Mouse (Mus musculus) kidney, adult 18-20 months (tissue): Measurements from ENCODE around the gene Thap8.

Experiments
- DNase-seq: peaks from one replicate; pipeline ENCODE4 v3.0.0; 2021

Thap8 gene

DNA sequence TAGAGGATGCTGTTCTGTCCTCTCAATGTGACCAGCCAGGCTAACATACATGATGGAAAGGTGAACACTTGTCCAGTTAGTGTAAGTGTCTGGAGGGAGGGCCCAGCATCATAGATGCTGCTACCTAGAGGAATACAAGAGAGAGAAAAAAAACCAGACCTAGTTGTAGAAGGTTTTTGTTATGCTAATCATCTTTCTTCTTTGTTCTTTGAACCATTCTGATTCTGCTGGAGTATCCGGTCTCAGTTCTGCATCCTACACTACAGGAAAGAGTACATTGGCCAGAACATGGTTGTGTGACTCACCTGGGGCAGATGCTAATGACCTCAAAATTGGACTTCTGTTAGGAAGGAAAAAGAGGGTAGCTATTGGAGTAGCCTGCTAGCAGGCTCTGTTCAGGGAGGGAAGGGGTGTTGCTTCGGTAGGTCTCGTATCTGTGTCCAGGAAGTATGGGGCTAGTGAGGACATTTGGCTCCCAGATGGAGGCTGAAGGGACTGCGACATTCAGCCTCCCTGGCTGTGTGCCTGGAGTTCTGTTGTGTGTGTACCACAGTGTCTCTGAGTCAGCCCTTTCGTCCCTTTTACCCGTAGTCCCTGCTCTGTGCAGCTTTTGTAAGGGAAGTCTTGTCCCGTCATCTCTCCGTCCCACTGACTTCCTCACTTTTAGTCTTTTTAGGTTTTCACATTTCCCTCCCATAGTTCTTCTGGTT, 7.0 kb downstream of the Thap8 start:
- DNase-seq = no peak

DNA sequence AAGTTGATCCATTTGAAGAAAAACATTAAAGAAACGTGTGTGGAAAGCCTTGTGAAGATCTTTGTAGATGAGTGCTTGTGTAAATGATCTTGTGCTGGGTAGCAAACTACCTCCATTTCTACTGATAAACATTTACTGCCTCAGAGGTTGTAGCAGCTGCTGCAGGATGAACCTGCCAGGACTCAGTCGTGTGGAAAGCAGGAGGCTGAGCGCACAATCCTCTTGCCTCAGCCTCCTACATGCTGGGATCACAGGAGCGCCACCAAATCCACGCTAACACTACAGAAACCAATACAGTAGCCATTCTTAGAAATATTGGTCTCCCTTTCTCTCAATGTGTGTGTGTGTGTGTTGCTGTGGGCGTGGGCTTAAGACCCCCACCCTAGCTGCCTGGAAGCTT, 8.2 kb downstream of the Thap8 start:
- no peak for DNase-seq

DNA sequence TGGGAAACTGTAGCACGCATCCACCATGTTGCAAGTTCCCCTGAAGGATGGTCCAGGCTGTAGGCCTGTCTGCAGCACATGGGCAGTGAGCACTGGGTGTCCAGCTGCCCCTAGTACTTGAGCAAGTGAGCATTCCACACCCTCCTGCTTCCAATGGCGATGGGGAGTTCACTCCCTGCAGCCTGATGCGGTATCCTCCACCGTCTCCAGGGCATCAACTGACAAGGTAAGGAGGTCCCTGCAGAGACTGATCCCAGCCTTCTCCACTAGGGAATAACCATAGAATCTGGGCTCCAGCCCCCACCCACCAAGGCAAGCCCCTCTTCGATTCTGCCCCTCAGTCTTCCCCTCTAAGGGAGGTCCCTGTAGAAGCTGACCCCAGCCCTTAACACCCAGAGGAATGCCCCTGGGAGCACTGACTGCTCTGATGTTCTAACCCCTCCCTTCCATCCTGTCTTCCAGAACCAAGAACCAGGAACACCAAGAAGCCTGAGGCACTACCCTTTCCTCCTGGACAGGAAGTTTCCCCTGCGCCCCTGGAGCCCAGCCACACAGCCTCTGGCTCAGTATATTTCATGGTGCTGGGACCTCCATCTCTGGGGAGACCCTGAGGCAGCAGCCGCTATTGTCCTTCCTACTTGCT, 9.3 kb downstream of the Thap8 start:
- no peak for DNase-seq

GRCm38 (mm10) chr7:30289714-30290399, 10.0 kb downstream of the Thap8 start:
- DNase-seq = no peak

DNA sequence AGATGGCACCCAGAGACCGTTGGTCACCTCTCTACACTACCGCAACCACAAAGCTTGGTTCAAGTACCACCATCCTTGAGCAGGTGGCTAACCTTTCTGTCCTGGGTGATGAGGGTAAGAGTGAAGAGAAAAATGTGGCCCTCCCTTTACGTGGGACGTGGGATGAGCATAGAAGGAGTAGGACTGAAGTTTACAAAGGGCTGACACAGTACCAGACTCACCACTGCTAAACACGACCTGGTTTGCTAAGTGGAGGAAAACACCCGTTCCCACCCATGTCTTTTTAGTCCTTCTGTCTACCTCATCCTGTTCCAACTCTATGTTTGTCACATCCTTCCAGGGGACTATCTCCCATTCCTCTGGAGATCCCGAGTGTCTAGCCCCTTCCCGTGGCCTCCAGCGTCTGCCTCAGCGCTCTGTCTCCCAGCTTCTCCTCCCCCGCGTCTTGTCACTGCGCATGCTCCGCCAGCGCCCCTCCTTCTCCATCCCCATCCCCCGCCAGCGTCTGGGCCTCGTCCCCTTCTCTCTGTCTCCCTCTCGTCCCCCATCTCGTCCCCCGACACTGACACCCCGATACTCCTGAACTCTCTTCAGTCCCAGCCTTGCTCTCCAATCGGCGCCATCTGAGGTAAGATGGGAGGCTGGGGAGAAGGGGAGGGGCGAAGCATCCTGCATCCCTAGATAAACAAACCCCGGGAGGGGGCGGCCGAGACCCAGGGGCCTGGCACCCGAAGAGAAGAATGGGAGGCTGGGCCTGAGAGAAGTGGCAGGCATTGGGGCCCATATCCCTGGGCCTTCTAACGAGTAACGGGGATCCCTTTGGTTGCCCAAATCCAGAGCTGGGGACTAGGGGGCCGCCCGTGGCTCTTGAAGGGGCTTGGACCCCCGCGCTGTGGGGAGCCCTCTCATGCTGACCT, 11.6 kb downstream of the Thap8 start, which contains the start of gene Clip3:
TSS of gene Clip3 (plus strand) at position 514 of the 917 bp plus-strand sequence.
- no peak for DNase-seq

DNA sequence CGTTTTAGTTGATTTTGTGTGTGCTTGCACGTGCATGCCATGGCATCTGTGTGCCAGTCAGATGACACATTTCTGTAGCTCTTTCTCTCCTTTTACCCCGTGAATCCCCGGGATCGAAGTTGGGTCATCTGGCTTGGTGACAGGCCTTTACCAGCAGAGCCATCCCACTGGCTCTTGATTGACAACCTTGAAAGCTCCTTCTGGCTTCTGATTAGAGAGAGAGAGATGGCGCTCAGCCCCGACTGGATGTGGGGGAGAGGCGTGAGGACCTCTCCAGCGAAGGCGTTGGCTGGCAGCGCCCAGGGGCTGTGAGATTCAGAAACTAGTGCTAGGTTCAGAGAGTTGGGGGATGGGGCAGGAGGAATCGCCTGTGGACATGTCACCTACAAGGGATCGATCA, 13.9 kb downstream of the Thap8 start:
- no peak for DNase-seq

DNA sequence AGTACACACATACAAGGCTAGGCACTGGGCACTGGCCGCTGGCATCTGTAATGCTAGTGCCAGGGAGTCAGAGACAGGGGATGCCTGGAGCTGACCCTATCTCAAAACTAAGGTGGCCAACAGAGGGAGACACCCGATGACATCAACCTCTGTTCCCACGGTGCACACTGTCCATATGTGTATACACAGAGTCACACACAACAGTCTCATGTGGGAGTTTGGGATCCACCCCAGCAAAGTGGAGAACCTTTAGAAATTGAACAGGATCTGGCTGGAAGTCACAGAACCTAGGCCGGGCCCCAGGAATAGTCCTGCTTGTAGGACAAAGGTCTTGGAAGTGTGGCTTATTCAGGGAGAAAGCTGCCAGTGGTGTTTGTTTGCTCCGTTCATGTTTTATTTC, 14.4 kb downstream of the Thap8 start:
- DNase-seq = no peak

DNA sequence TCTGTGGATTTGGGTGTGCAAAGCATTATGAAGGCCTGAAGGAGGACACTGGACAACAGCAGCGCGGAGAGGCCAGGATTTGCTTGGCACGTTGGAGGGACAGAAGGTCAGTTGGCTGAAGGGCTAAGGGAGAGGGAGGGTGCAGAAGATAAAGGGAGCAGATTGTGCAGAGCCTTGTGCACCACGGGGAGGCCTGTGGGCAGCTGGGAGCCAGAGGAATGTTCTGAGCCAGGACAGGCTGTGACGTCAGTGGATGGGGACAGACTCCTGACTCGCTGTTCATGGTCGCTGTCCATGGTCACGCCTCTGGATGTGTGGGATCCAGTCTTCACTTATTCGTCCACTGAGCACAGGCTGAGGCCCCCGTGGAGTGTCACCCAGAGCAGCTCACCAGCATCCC, 15.2 kb downstream of the Thap8 start:
- DNase-seq = no peak

DNA sequence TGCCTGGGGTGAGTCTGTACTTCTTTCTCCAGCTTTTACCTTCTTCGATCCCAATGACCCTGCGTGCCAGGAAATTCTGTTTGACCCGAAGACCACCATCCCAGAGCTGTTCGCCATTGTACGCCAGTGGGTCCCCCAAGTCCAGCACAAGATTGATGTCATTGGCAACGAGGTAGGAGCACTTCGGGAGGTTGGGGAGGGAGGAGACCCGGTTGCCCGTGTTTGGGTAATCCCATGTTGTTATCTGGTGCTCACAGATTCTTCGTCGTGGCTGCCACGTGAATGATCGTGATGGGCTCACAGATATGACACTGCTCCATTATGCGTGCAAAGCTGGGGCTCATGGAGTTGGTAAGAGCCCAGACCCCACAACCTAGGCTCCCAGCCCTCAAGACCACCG, 16.9 kb downstream of the Thap8 start:
- no peak for DNase-seq

DNA sequence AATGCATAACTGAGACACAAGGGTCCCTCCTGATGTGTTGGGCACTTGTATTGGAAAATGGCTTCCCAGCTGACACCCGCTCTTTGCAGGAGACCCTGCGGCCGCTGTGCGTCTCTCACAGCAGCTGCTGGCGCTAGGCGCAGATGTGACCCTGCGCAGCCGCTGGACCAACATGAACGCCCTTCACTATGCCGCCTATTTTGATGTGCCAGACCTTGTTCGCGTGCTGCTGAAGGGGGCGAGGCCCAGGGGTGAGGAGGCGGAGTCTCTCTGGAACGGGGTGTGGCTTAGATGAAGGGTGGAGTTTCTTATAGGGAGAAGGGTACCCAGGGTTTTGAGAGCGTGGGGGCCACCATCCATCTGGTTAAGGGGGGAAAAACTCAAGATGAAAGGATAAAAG, 17.4 kb downstream of the Thap8 start:
- no peak for DNase-seq

- no peak for DNase-seq
Measured at GRCm38 (mm10) chr7:30300914-30301313, 21.0 kb downstream of the Thap8 start.

- DNase-seq = no peak
Measured at GRCm38 (mm10) chr7:30306083-30306779, 26.3 kb downstream of the Thap8 start.

DNA sequence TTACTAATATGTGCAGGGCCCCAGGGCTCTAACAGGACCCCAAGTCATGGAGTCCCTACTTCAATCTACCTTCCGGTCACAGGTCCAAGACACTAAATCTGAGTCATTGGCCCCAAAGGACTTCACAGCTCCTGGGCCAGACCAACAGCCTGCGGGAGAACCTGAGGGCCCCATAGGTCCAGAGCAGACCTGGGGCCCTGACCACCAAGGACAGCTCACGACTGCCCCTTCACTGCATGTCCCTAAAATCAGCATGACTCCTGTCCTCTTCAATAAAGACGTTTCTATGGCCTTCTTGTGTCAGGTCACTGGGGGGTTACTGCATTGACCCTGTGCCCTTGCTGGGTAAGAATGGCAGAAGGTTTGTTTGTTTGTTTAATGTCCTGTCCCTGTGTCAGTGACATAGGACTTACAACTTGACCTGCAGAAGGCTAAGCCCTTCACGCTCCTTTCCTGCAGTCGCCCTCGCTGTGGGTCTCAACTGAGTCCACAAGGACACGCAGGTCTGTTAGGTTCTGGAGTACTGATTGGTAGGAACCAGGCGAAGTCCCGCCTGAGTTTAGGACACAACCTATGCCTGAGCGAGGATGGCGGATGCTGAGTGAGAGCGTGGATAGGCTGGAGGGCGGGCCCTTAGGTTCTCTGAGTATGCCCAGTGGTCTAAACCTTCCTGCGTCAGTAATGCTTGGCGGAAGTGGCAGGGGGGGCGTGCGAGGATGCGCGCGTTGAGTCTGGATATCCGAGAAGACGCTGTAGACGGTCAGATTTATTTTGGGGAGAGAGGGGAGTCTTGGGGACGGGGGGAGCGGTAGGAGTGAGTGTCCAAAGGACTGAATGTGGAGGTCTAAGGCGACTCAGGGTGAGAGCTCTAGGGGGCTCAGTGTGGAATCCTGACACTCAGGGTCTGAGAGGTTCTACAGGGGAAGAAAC, 28.4 kb downstream of the Thap8 start, which contains the start of gene Alkbh6:
TSS of gene Alkbh6 (plus strand) at position 642 of the 930 bp plus-strand sequence.
- peak; percentile 91 for DNase-seq

GRCm38 (mm10) chr7:30309395-30310129, 29.7 kb downstream of the Thap8 start:
- peak; percentile 42 for DNase-seq

DNA sequence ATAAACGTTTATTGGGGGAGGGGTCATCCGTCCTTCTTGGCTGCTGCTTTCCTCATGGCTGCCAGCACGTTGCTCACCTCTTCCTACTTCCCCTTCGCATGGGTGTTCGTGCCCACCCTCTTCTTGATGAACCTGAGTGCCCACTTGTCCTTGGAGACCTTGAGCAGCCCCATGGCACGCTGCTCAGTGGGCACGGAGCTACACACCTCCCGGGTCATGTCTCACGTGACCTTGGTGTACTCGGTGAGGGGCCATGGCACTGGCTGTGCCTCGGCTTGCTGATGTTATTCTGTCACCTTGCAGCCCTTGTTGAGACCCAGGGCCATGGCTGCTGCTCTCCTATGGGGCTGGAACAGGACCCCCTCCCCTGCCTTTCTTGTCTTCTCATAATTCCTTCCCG, 30.2 kb downstream of the Thap8 start:
- no peak for DNase-seq

DNA sequence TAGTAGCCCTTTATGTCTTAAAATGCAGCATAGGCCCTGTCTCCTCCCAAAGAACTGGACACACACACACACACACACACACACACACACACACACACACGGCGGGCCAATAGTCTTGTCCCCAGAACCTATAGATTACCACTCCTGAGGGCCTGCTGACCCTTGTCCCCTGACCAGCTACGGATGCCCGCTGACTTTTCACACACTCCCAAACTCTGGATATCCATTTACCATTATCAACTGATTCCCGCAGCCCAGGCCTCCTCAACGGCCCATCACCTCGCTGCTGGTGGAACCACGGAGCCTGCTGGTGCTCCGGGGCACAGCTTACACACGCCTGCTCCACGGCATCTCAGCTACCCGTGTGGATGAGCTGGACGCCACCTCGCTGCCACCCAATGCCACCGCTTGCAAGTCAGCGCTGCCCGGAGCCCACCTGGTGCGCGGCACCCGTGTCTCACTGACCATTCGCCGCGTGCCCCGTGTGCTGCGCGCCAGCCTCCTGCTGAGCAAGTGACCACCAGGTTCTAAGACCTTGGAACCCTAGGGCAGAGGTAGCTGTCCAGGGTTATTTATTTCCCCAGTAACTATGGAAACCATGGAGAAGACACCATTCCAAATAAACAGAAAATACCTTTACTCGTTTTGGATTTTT, 33.9 kb downstream of the Thap8 start:
- peak; percentile 78 for DNase-seq

GRCm38 (mm10) chr7:30314721-30315155, 34.8 kb downstream of the Thap8 start, which contains the start of gene Syne4:
Gene Syne4, plus strand, starts transcription at chr7:30314807.
- no peak for DNase-seq

- DNase-seq = no peak
Measured at GRCm38 (mm10) chr7:30315559-30316529, 36.0 kb downstream of the Thap8 start.
